Mouse (Mus musculus): ENCODE results near the gene Svep1. TPM values are rescaled to one million over a fixed set of nuclear protein-coding genes. Genes with fewer than 3 reads are reported as not detected.

Gene Svep1
- total and polyA plus RNA-seq, 2 experiments, result 0.20 to 0.46 TPM

GRCm38 (mm10) chr4:58079631-58080030 is 127.0 kb downstream of the Svep1 start:
- peak; percentile 59 for DNase-seq (ENCODE audit: extremely low read depth, low read depth, low spot score)
- Histone ChIP-seq H3K4me3 (ENCODE audit: insufficient read depth, low read depth, low read length) (no peak overlapping the region), H3K27ac (replicated peaks; ENCODE audit: insufficient read depth, low read depth, low read length) (no peak overlapping the region), H3K27me3 (ENCODE audit: control insufficient read depth, insufficient read depth, low read length) (no peaks in the 10 kb centered on the region), H3K9ac (ENCODE audit: low read depth, low read length) (no peak overlapping the region), H3K79me2 (ENCODE audit: control insufficient read depth, insufficient read depth, low read length) (no peaks in the 10 kb centered on the region), H3K36me3 (ENCODE audit: control insufficient read depth, insufficient read depth, low read length) (no peaks in the 10 kb centered on the region), H3K4me1 (ENCODE audit: control insufficient read depth, insufficient read depth, low read length) (no peaks in the 10 kb centered on the region)
- TF ChIP-seq CTCF (IDR thresholded peaks at IDR 0.05; ENCODE audit: low read depth, low read length) (peak; percentile 62), POLR2A (IDR thresholded peaks at IDR 0.05; ENCODE audit: extremely low read depth, insufficient read depth, low read length) (no peak)
- 23% methylated on average over 10 of the region's 10 CpGs for WGBS

GRCm38 (mm10) chr4:58077950-58078349 is 128.7 kb downstream of the Svep1 start:
- no peak for TF ChIP-seq CTCF (IDR thresholded peaks at IDR 0.05; ENCODE audit: low read depth, low read length)
- TF ChIP-seq POLR2A (IDR thresholded peaks at IDR 0.05; ENCODE audit: extremely low read depth, insufficient read depth, low read length), result no peak
- Histone ChIP-seq H3K4me3 (ENCODE audit: insufficient read depth, low read depth, low read length) (no peak overlapping the region), H3K4me1 (ENCODE audit: control insufficient read depth, insufficient read depth, low read length) (no peaks in the 10 kb centered on the region), H3K27ac (replicated peaks; ENCODE audit: insufficient read depth, low read depth, low read length) (no peak overlapping the region), H3K27me3 (ENCODE audit: control insufficient read depth, insufficient read depth, low read length) (no peaks in the 10 kb centered on the region), H3K9ac (ENCODE audit: low read depth, low read length) (no peak overlapping the region), H3K79me2 (ENCODE audit: control insufficient read depth, insufficient read depth, low read length) (no peaks in the 10 kb centered on the region), H3K36me3 (ENCODE audit: control insufficient read depth, insufficient read depth, low read length) (no peaks in the 10 kb centered on the region)
- no peak for DNase-seq (ENCODE audit: extremely low read depth, low read depth, low spot score)
- 62% methylated on average over 6 of the region's 6 CpGs for WGBS

- no peak for DNase-seq (ENCODE audit: extremely low read depth, low read depth, low spot score)
- no peaks in the 10 kb centered on the region for H3K36me3 ChIP-seq (ENCODE audit: control insufficient read depth, insufficient read depth, low read length)
- 94% methylated on average over 4 of the region's 4 CpGs for WGBS
- no peak overlapping the region for H3K9ac ChIP-seq (ENCODE audit: low read depth, low read length)
- H3K4me3 ChIP-seq (ENCODE audit: insufficient read depth, low read depth, low read length), result no peak overlapping the region
- no peaks in the 10 kb centered on the region for H3K79me2 ChIP-seq (ENCODE audit: control insufficient read depth, insufficient read depth, low read length)
- TF ChIP-seq CTCF (IDR thresholded peaks at IDR 0.05; ENCODE audit: low read depth, low read length) (no peak), POLR2A (IDR thresholded peaks at IDR 0.05; ENCODE audit: extremely low read depth, insufficient read depth, low read length) (no peak)
- H3K4me1 ChIP-seq (ENCODE audit: control insufficient read depth, insufficient read depth, low read length), result no peaks in the 10 kb centered on the region
- H3K27ac ChIP-seq (replicated peaks; ENCODE audit: insufficient read depth, low read depth, low read length), result no peak overlapping the region
- H3K27me3 ChIP-seq (ENCODE audit: control insufficient read depth, insufficient read depth, low read length), result no peaks in the 10 kb centered on the region
These were observed 129.1 kb downstream of the Svep1 start for GRCm38 (mm10) chr4:58077536-58077935.

GRCm38 (mm10) chr4:58072888-58073287 is 133.8 kb downstream of the Svep1 start:
- Histone ChIP-seq H3K4me1 (ENCODE audit: control insufficient read depth, insufficient read depth, low read length) (no peaks in the 10 kb centered on the region), H3K79me2 (ENCODE audit: control insufficient read depth, insufficient read depth, low read length) (no peaks in the 10 kb centered on the region), H3K27me3 (ENCODE audit: control insufficient read depth, insufficient read depth, low read length) (no peaks in the 10 kb centered on the region), H3K36me3 (ENCODE audit: control insufficient read depth, insufficient read depth, low read length) (no peaks in the 10 kb centered on the region), H3K27ac (replicated peaks; ENCODE audit: insufficient read depth, low read depth, low read length) (no peak overlapping the region), H3K4me3 (ENCODE audit: insufficient read depth, low read depth, low read length) (no peak overlapping the region), H3K9ac (ENCODE audit: low read depth, low read length) (no peak overlapping the region)
- DNase-seq (ENCODE audit: extremely low read depth, low read depth, low spot score), result no peak
- TF ChIP-seq POLR2A (IDR thresholded peaks at IDR 0.05; ENCODE audit: extremely low read depth, insufficient read depth, low read length) (no peak), CTCF (IDR thresholded peaks at IDR 0.05; ENCODE audit: low read depth, low read length) (no peak)
- 85% methylated on average over 12 of the region's 12 CpGs for WGBS

- Histone ChIP-seq H3K4me1 (ENCODE audit: control insufficient read depth, insufficient read depth, low read length) (no peaks in the 10 kb centered on the region), H3K9ac (ENCODE audit: low read depth, low read length) (no peak overlapping the region), H3K79me2 (ENCODE audit: control insufficient read depth, insufficient read depth, low read length) (no peaks in the 10 kb centered on the region), H3K27me3 (ENCODE audit: control insufficient read depth, insufficient read depth, low read length) (no peaks in the 10 kb centered on the region), H3K27ac (replicated peaks; ENCODE audit: insufficient read depth, low read depth, low read length) (no peak overlapping the region), H3K36me3 (ENCODE audit: control insufficient read depth, insufficient read depth, low read length) (no peaks in the 10 kb centered on the region), H3K4me3 (ENCODE audit: insufficient read depth, low read depth, low read length) (no peak overlapping the region)
- no peak for DNase-seq (ENCODE audit: extremely low read depth, low read depth, low spot score)
- 86% methylated on average over 5 of the region's 5 CpGs for WGBS
- TF ChIP-seq POLR2A (IDR thresholded peaks at IDR 0.05; ENCODE audit: extremely low read depth, insufficient read depth, low read length), result no peak
- TF ChIP-seq CTCF (IDR thresholded peaks at IDR 0.05; ENCODE audit: low read depth, low read length), result no peak
These were observed 137.8 kb downstream of the Svep1 start for GRCm38 (mm10) chr4:58068886-58069285.

GRCm38 (mm10) chr4:58064721-58065120 is 141.9 kb downstream of the Svep1 start:
- Histone ChIP-seq H3K4me1 (ENCODE audit: control insufficient read depth, insufficient read depth, low read length) (no peaks in the 10 kb centered on the region), H3K27ac (replicated peaks; ENCODE audit: insufficient read depth, low read depth, low read length) (no peak overlapping the region), H3K79me2 (ENCODE audit: control insufficient read depth, insufficient read depth, low read length) (no peaks in the 10 kb centered on the region), H3K9ac (ENCODE audit: low read depth, low read length) (no peak overlapping the region), H3K27me3 (ENCODE audit: control insufficient read depth, insufficient read depth, low read length) (no peaks in the 10 kb centered on the region), H3K36me3 (ENCODE audit: control insufficient read depth, insufficient read depth, low read length) (no peaks in the 10 kb centered on the region), H3K4me3 (ENCODE audit: insufficient read depth, low read depth, low read length) (no peak overlapping the region)
- WGBS, result 62% methylated on average over 2 of the region's 2 CpGs
- no peak for DNase-seq (ENCODE audit: extremely low read depth, low read depth, low spot score)
- TF ChIP-seq CTCF (IDR thresholded peaks at IDR 0.05; ENCODE audit: low read depth, low read length) (no peak), POLR2A (IDR thresholded peaks at IDR 0.05; ENCODE audit: extremely low read depth, insufficient read depth, low read length) (no peak)
